Mouse (Mus musculus) lung, postnatal 0 days (tissue): ENCODE data around the gene Bex2.

Experiments
- CTCF ChIP-seq: IDR thresholded peaks from 2 replicates; pipeline ENCODE4 v1.5.1; 2016; ENCODE audit warnings: antibody characterized with exemption, mild to moderate bottlenecking
- EP300 ChIP-seq: IDR thresholded peaks from 2 replicates; pipeline ENCODE4 v1.6.1; 2016; ENCODE audit warnings: antibody characterized with exemption, mild to moderate bottlenecking, control low read depth

GRCm38 (mm10) chrX:136107942-136108341 is 39.9 kb upstream of the Bex2 start:
- peak; percentile 77 for TF ChIP-seq CTCF
- TF ChIP-seq EP300 = no peak
